Mouse (Mus musculus) large intestine, adult 2 months (tissue): Measurements from ENCODE around the gene Lbx1. TPM values are rescaled to one million over a fixed set of nuclear protein-coding genes. Genes with fewer than 3 reads are reported as not detected.

Source experiments
- DNase-seq: peaks from one replicate; pipeline ENCODE4 v3.0.0-alpha.2; 2012; ENCODE audit warnings: low read depth, low spot score
- WGBS: fragments of 180-500 bp; shearing (Covaris S2); methylation state at CpG from one replicate; pipeline ENCODE4 v1.1.7; 2018; 5-methylcytosine and 5-hydroxymethylcytosine counted together
- polyA plus RNA-seq: library from polyadenylated mRNA; depleted of rRNA; stranded (reverse); fragments of >200 nt; gene quantifications from 2 replicates; pipeline ENCODE4 v1.2.3, GENCODE M21; 2012; rRNA removed

The Lbx1 gene
- polyA plus RNA-seq, 1 experiment = not detected

GRCm38 (mm10) chr19:45221458-45221783 is 14.2 kb downstream of the Lbx1 start:
- WGBS = 4% methylated on average over 9 of the region's 9 CpGs
- no peak for DNase-seq

- peak; percentile 35 for DNase-seq
- WGBS = 2% methylated on average over 29 of the region's 29 CpGs
Observed at GRCm38 (mm10) chr19:45220593-45221457, 14.8 kb downstream of the Lbx1 start.

- 6% methylated on average over 9 of the region's 9 CpGs for WGBS
- DNase-seq = no peak
Observed at GRCm38 (mm10) chr19:45216240-45216639, 19.4 kb downstream of the Lbx1 start.

GRCm38 (mm10) chr19:45215431-45215830 is 20.2 kb downstream of the Lbx1 start:
- 64% methylated on average over 4 of the region's 4 CpGs for WGBS
- DNase-seq = no peak

- no peak for DNase-seq
- WGBS = 31% methylated on average over 14 of the region's 14 CpGs
Observed at GRCm38 (mm10) chr19:45209776-45210422, 25.7 kb downstream of the Lbx1 start.

GRCm38 (mm10) chr19:45209191-45209590 is 26.4 kb downstream of the Lbx1 start:
- DNase-seq = no peak
- WGBS = 79% methylated on average over 1 of the region's 1 CpGs

GRCm38 (mm10) chr19:45208438-45209060 is 27.1 kb downstream of the Lbx1 start:
- WGBS = 36% methylated on average over 22 of the region's 22 CpGs
- no peak for DNase-seq

GRCm38 (mm10) chr19:45207662-45208437 is 27.8 kb downstream of the Lbx1 start:
- DNase-seq = no peak

GRCm38 (mm10) chr19:45207153-45207552 is 28.5 kb downstream of the Lbx1 start:
- no peak for DNase-seq
- 93% methylated on average over 15 of the region's 15 CpGs for WGBS

More at GRCm38 (mm10) chr19:45207662-45208437, 27.8 kb downstream of the Lbx1 start:
- 22% methylated on average over 19 of the region's 19 CpGs for WGBS

GRCm38 (mm10) chr19:45205311-45206105 is 30.1 kb downstream of the Lbx1 start:
- WGBS = 47% methylated on average over 3 of the region's 3 CpGs
- no peak for DNase-seq

- 88% methylated on average over 8 of the region's 8 CpGs for WGBS
- no peak for DNase-seq
Observed at GRCm38 (mm10) chr19:45196967-45197366, 38.6 kb downstream of the Lbx1 start.

- DNase-seq = no peak
- WGBS = 28% methylated on average over 4 of the region's 4 CpGs
Observed at GRCm38 (mm10) chr19:45194651-45195050, 41.0 kb downstream of the Lbx1 start.

Other genes starting within 250 kb of the Lbx1 start
- gene Sema4g, start 246.7 kb downstream of the Lbx1 start, polyA plus RNA-seq = 200 and 362 TPM in 2 replicates
- 10.2 and 11.4 TPM in 2 replicates for gene Twnk, start 230.1 kb downstream of the Lbx1 start, polyA plus RNA-seq
- gene Mrpl43, start 229.4 kb downstream of the Lbx1 start, polyA plus RNA-seq = 73.1 and 85.3 TPM in 2 replicates
- 34.7 and 39.6 TPM in 2 replicates for gene Lzts2, start 221.4 kb downstream of the Lbx1 start, polyA plus RNA-seq
- 0.19 TPM in 2 replicates for gene Pdzd7, start 190.1 kb downstream of the Lbx1 start, polyA plus RNA-seq
- gene Sfxn3, start 188.3 kb downstream of the Lbx1 start, polyA plus RNA-seq = 10.2 and 11.4 TPM in 2 replicates
- 1.1 and 1.6 TPM in 2 replicates for gene Kazald1, start 160.6 kb downstream of the Lbx1 start, polyA plus RNA-seq
- gene Tlx1, start 85.1 kb downstream of the Lbx1 start, polyA plus RNA-seq = not detected in 2 replicates
- gene Btrc, start 127.9 kb upstream of the Lbx1 start, polyA plus RNA-seq = 6.4 and 6.5 TPM in 2 replicates